Mouse (Mus musculus) T-cell, adult 2 months (primary cell): ENCODE data around the gene Gja3.

Source experiments
- DNase-seq: peaks from one replicate; pipeline ENCODE4 v3.0.0; 2022; ENCODE audit warnings: low spot score

The Gja3 gene

DNA sequence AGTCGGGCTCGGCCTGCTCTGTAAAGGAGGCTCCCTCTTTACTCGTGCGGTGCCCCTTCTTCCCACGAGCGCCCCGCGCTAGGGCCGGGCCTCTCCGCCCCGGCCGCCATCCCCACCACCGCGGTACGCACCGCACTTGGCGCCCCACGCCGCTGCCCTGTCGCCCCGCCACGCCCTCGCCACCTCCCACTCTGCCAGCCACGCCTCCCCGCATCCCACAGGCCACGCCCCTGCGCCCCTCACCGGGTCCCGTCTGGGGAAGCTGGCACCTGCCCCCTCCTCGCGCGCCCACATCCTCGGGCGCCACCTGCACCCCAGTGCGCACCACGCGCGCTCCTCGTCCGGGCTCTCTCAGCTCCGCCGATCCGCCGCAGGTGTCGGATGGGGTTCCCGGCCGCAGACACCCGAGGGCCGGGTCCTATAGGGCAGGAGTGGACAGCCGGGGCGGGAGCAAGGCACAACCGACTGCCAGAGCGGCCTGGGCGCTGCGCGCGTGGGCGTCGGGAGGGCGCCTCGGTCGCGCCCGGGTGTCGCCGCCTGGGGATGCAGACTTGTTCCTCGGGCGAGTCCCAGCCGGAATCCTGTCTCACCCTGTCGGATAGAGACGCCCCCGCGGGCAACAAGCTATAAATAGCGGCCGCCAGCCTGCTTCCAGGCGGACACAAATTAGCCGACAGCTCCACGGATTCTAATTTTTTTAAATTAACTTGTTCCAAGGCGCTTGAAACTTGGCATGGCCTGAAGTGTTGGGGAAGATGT is at the start of gene Gja3:
TSS of gene Gja3 (minus strand) at position 538 of the 759 bp plus-strand sequence.
- DNase-seq = no peak

- no peak for DNase-seq
Observed at GRCm38 (mm10) chr14:57107091-57107490, 49.2 kb upstream of the Gja3 start.

DNA sequence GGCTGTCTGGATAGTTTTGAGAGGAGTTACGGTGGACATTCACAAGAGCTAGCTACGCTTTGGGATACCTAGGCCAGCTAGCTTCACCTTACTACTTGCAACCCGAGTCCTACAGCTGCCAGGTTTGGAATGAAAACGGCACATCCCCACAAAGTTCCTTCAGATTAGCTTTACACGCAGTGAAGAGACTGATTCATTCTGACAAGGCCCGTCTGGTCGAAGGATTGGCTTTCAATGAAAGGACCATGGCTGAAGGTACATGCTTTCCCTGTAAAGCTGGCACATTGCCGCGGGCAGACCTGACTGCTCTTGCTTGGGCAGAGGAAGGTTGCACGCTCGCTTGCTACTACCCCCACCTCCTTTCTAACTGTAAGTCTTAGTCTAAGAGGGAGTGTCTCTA is 47.8 kb upstream of the Gja3 start:
- no peak for DNase-seq

- DNase-seq = no peak
Observed at GRCm38 (mm10) chr14:57105111-57105510, 47.2 kb upstream of the Gja3 start.

- DNase-seq = no peak
Observed at GRCm38 (mm10) chr14:57104106-57105023, 46.5 kb upstream of the Gja3 start, which contains the start of gene Gjb2. Gene Gjb2 (minus strand): TSS chr14:57104702.

GRCm38 (mm10) chr14:57103711-57104105 is 45.8 kb upstream of the Gja3 start:
- no peak for DNase-seq

DNA sequence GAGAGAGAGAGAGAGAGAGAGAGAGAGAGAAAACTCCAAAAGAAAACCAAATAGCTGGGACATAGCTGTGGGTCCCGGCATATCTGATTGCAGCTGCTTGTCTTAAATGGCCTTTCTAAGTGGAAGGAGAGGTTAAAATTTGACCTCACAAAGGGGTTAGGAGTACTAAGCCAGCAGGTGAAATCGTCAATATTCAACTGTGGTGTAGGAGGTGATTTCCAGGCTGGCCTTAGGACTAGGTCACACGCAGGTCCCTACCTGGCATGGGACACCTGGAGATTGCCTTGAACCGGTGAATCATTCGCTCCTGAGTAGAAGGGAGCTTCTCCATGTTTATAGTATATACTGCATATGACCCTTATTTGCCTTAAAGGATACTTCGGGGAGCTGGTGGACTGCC is 45.2 kb upstream of the Gja3 start:
- DNase-seq = no peak

- no peak for DNase-seq
Observed at GRCm38 (mm10) chr14:57101623-57102022, 43.7 kb upstream of the Gja3 start.

- no peak for DNase-seq
Observed at GRCm38 (mm10) chr14:57095855-57096254, 38.0 kb upstream of the Gja3 start.

- no peak for DNase-seq
Observed at GRCm38 (mm10) chr14:57093029-57093428, 35.1 kb upstream of the Gja3 start.

GRCm38 (mm10) chr14:57090001-57090400 is 32.1 kb upstream of the Gja3 start:
- DNase-seq = no peak

GRCm38 (mm10) chr14:57089107-57089506 is 31.2 kb upstream of the Gja3 start:
- DNase-seq = no peak

- no peak for DNase-seq
Observed at GRCm38 (mm10) chr14:57084180-57084668, 26.3 kb upstream of the Gja3 start.

DNA sequence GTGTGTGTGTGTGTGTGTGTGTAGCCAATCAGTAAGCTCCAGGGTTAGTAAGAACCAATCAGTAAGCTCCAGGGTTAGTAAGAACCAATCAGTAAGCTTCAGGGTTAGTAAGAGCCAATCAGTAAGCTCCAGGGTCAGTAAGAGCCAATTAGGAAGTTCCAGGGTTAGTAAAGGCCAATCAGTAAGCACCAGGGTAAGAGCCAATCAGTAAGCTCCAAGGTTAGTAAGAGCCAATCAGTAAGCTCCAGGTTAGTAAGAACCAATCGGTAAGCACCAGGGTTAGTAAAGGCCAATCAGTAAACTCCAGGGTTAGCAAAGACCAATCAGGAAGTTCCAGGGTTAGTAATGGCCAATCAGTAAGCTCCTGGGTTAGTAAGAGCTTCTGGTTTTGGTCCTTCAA is 25.0 kb upstream of the Gja3 start:
- no peak for DNase-seq

- DNase-seq = no peak
Observed at GRCm38 (mm10) chr14:57075537-57075936, 17.6 kb upstream of the Gja3 start.

DNA sequence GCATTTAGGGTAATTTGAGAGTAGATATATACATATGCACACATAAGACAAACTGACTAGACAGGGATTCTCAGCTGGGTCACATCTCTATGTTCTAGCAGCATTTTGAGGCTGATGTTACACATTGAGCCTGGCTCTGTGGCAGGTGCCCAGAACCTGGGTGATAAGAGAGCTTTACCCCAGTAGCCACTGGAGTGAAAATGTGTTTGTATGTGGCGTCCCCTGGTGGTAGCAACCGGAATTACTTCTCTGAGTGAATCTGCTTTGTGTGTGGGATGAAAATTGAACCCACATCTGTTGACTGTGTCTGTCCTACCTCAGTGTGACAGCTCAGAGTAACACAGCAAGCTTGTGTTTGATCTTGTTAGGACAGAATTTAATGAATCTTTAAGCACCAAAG is 12.0 kb upstream of the Gja3 start:
- DNase-seq = peak; percentile 22

DNA sequence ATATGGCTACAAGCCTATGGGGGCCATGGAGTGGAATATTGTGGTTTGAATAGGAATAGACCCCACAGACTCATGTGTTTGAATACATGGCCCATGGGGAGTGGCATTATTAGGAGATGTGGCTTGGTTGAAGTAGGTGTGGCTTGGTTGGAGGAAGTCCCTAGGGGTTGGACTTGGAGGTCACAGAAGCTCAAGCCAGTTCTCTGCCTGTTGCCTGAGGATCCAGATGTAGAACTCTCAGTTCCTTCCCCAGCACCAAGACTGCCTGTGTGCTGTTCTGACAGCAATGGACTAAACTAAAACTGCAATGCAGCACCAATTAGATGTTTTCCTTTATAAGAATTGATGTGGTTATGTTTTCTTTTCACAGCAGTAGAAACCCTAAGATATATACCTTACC is 8.2 kb upstream of the Gja3 start:
- DNase-seq = no peak

DNA sequence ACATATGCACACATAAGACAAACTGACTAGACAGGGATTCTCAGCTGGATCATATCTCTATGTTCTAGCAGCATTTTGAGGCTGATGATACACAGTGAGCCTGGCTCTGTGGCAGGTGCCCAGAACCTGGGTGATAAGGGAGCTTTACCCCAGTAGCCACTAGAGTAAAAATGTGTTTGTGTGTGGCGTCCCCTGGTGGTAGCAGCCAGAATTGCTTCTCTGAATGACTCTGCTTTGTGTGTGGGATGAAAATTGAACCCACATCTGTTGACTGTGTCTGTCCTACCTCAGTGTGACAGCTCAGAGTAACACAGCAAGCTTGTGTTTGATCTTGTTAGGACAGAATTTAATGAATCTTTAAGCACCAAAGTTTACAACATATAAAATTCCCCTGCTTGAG is 2.2 kb upstream of the Gja3 start:
- peak; percentile 25 for DNase-seq

DNA sequence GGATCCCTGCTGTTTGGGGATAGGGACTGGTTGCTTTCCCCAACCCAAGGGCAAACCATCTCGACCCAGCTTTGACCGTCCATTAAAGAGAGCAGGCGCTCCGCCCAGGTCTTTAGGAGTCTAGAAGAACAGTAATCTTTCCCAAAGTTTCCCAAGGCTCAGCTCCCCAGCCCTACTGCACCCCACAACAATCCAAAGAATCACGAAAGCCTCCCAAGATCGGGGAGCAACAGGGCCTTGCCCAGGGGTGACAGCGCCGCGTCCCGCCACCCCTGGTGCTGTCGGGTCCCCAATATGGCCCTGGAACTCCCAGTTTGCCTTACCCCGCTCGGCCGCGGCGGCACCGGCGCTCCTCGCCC is 717 bp downstream of the Gja3 start:
- DNase-seq = no peak

- DNase-seq = no peak
Observed at GRCm38 (mm10) chr14:57052713-57053112, 5.2 kb downstream of the Gja3 start.

DNA sequence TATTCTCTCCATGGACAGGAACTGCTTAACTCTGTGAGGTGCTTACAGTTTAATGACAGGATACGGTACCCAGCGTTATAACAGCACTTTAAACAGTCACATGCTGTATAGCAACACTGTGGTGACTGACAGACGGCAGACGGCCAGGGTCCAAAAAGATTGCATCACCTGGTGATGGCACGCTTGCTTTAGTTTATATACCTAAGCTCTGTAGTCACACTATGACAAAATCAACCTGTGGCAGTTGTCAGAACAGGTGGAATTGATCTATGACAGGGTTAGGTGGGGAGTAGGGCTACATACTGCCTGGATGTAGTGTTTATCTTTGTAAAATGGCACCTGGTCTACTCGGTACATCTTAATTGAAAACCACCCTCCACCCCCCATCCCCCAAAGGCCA is 14.0 kb downstream of the Gja3 start:
- DNase-seq = no peak

DNA sequence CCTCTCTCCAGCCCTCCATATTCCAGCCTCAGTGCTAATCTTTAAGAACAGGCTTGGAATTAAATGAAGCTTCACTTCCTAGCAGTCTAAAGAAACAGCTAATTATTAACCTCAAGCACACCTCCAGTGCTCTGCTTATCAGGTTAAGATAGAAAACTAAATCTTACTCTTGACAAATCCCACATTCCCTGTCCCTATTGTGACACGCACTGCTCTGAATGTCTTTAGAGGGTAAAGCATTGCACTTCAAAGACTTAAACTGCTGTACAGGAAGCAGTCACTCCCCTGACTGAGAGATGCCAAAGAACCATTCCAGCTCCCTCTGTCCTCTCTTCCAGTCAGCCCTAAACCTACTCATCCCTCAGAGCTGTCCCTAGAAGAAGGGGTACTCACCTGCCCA is 16.5 kb downstream of the Gja3 start:
- no peak for DNase-seq

GRCm38 (mm10) chr14:57034926-57035498 is 22.9 kb downstream of the Gja3 start:
- no peak for DNase-seq
